Mouse (Mus musculus) telencephalon, adult 2 months (tissue): ENCODE data around the gene Gm15294.

ENCODE experiments used
- DNase-seq: peaks from one replicate; pipeline ENCODE4 v3.0.0-alpha.2; 2011; ENCODE audit warnings: low read depth, low spot score

The Gm15294 gene

GRCm38 (mm10) chrX:141875135-141875534 lies at the start of gene Gm15294:
Gm15294 (minus strand) TSS chrX:141875235.
- DNase-seq, result no peak

- DNase-seq, result no peak
Measured at GRCm38 (mm10) chrX:141884336-141885048, 9.5 kb upstream of the Gm15294 start.

- no peak for DNase-seq
Measured at GRCm38 (mm10) chrX:141874024-141874423, 1.0 kb downstream of the Gm15294 start.

- DNase-seq, result no peak
Measured at GRCm38 (mm10) chrX:141873597-141873996, 1.4 kb downstream of the Gm15294 start.

- no peak for DNase-seq
Measured at GRCm38 (mm10) chrX:141855684-141856396, 19.2 kb downstream of the Gm15294 start.
